Mouse (Mus musculus): ENCODE data around the gene Hspa1b.
A peak's percentile ranks its signal among the peaks of the same experiment; 100 is the strongest.

DNA sequence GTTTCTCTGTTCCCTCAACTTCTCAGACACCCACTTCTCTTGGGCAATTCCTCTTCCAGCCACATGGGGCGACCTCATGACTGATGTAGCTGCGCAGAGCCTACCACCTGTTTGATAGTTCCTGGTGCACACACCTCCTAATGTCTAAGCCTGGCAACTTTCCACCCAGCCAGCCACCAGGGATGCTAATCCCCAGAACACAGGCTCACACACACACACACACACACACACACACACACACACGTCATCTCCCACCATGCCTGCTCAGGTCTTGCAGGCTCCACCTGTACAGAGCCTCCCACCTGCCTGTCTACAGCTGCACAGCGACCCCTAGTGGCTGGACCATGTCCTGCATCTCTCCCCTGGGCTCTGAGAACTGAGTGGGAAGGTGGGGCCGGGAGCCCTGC, 47.1 kb downstream of the Hspa1b start:
- TF ChIP-seq CTCF (IDR thresholded peaks at IDR 0.05; ENCODE audit: insufficient read depth, low read depth, low read length), result peak; percentile 91
- TF ChIP-seq POLR2A (IDR thresholded peaks at IDR 0.05; ENCODE audit: insufficient read depth, low read depth, low read length), result no peak

Measured in olfactory bulb, adult 2 months (tissue).